Mouse (Mus musculus) mesoderm, embryonic 11.5 days (tissue): ENCODE results near the gene Hspa1l.
"Not testable (repeated sequence)": the region's sequence is repeated elsewhere in the genome, so short reads cannot be mapped to it uniquely, and the experiment has no call there.

Experiments used
- DNase-seq: peaks from one replicate; pipeline ENCODE4 v3.0.0-alpha.2; 2012; ENCODE audit warnings: low read depth, low spot score

Hspa1l gene

DNA sequence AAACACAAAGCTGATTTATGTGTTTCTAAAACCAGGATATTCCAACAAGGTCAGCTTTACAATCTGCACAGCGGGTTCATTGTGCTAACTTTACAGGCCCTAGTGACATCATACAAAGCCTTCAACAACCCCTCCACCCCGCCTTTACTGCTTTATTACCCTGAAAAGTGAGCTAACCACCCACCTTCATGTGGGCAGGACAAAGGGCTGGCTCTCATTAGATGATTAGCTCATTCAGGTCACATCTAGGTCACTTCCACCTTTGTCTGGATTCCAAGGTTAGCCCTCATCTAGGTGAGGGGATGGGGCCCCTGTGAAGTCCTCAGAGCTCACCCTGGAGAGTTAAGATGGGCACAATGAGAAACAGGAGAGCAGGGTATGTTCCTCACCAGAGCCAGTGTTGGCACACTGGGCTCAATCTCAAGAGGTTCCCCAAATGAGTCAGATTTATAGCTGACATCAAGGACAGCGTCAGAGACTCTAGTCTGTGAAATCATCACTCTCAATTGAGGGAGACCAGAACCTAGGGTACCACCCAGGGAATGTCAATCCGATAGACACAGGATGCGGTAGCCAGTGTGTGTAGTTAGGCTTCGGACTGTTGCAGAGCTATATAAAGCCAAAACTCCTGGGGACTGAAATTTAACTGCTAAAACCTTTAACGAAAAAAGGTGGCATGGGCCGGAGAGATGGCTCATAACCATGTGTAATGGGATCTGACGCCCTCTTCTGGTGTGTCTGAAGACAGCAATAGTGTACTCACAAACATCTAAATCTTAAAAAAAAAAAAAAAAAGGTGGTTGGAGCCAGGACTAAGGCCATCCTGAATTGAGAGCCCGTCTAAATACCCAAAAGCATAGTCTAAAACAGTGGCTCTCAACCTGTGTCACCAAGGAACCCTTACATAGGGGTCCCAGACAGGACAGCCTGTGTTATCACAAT lies 21.7 kb upstream of the Hspa1l start:
- DNase-seq, result no peak

DNA sequence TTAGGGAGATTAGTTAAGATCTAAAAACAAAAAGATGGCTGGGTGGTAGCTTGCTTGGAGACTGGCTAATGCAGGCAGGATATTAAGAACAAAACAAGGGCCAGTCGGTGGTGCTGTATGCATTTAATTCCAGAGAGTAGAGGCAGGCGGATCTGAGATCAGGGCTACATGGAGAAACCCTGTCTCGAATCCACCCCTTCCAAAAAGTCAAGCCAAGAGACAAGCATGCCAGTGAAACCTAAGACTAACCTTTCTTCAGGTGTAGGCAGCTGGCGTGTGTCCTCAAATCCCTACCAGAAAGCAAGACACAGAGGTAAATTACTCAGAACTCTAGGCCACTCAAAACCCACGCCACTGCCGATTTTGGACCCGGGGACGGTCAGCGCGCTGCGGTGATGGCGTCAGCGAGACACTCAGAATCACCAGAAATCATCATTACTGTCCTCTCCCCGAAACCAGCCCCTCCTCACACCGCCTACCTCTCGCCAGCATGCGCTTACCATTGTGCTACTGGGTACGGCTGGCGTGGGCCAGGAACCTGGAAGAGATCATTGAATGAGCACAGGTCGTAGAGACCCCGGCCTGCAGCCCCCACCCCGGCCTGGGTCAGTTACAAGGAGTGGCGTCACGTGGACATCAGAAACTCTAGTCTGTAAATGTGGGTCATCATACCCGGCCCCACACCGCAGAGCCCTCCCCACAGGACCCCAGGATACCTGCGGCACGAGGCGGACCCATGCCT lies 20.7 kb upstream of the Hspa1l start:
- no peak for DNase-seq

DNA sequence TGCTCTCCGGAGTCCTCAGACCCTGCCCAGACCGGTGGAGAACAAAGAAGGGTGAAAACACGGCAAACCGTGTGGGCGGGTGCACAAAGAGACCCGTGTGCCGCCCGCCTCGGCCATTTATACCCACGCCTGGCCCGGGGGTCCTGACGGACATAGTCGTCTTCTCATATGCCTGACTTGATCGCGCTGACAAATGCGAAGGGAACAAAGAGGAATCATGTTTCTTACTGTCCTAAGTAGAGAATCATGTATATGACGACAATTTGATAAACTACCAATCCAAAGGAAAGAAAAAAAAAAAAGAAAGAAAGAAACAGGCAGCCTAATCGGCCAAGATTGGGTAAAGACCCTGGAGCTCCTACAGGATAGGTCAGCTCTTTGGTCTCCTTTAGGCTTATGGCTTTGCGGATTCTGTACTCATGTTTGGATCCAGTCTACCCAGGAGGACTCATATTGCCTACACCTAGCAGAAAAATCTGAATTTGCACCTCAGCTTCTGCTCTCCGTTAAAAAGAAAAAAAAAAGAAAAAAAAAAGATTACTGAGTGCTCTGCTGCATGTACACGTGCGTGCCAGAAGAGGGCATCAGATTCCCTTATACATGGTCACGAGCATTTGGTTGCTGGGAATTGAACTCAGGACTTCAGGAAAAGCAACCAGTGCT lies 20.0 kb upstream of the Hspa1l start:
- peak; percentile 89 for DNase-seq

DNA sequence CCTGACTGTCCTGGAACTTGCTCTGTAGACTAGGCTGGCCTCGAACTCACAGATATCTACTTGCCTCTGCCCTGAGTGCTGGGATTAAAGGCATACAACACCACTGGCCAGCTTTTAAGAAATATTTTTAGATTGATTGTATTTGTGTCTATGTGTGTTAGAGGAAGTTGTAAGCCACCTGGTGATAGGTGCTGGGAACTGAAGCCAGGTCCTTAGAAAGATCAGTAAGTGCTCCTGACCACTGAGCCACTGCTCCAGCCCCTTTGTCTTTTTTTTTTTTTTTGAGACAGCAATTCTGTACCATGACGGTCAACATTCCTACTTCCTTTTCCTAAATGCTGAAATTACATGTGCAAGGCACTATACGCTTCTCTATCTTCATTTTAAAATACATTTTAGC lies 19.2 kb upstream of the Hspa1l start:
- no peak for DNase-seq

DNA sequence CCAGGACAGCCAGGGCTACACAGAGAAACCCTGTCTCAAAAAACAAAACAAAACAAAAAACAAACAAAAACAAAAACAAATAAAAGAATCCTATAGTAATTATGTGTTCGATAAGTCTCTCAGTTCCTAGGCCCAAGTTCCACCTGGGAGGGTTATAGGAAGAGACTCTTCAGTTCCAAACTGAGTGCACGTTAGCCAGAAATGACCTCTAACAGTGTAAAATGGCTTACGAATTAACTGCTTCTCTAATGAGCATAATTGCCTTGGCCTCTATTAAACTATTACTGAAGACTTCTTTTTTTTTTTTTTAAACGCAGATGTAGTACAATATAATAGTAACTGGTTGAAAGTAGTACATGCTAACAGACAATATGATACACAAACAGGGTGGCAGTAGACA lies 18.6 kb upstream of the Hspa1l start:
- no peak for DNase-seq

DNA sequence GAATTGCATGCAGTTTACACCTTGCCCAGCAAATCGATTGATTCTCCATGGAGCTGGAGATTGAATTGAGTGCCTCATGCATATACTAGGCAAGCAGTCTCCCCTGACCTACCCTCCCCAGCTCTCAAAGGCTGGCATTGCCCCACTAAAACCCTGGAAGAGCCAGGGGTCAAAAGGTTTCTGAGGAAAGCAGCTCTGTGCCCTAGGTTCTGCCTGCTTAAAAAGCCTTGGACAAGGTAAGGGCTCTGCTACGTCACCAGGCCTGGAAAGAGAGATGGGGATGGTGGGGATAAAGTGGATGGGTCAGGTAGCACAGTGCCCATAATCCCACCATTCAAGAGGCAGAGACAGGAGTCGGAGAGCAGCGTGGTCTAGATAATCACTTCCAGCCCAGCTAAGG lies 17.7 kb upstream of the Hspa1l start:
- no peak for DNase-seq

DNA sequence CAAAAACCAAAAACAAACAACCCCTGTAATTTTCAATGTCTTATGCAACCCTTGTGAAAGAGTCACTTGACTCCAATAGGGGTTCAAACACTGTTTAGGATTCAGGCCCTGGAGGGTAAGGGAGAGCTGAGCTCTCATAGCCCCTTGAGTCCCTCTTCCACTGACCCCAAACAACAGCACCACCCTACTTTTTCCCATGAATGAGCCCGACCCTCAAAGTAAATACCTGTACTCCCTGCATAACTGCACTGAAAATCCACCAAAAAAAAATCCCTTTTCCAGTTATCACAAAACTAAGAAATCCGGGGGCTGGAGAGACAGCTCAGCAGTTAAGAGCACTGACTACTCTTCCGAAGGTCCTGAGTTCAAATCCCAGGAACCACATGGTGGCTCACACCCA lies 16.6 kb upstream of the Hspa1l start:
- no peak for DNase-seq

DNA sequence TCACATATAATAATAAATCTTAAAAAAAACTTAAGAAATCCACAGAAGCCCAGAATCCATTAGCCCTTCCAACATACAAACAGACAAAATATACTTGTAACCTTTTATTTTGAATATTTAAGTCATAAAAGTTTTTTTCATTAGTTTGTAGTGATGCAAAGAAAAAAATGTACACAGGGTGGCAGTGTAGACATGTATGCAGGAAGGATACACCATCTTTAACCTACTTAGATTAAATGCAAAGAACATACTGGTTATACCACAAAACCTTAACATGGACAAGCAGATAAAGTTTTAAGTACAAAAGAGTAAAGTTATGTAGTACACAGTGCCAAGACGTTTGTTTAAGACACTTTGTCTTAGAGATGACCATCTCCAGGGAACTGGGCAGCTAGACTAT lies 16.2 kb upstream of the Hspa1l start:
- DNase-seq, result no peak

DNA sequence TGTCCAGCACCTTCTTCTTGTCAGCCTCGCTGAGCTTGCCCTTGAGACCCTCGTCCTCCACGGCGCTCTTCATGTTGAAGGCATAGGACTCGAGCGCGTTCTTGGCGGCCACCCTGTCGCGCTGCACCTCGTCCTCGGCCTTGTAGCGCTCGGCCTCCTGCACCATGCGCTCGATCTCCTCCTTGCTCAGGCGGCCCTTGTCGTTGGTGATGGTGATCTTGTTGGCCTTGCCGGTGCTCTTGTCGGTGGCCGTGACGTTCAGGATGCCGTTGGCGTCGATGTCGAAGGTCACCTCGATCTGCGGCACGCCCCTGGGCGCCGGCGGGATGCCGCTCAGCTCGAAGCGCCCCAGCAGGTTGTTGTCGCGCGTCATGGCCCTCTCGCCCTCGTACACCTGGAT lies 15.2 kb upstream of the Hspa1l start:
- DNase-seq, result not testable (repeated sequence)

DNA sequence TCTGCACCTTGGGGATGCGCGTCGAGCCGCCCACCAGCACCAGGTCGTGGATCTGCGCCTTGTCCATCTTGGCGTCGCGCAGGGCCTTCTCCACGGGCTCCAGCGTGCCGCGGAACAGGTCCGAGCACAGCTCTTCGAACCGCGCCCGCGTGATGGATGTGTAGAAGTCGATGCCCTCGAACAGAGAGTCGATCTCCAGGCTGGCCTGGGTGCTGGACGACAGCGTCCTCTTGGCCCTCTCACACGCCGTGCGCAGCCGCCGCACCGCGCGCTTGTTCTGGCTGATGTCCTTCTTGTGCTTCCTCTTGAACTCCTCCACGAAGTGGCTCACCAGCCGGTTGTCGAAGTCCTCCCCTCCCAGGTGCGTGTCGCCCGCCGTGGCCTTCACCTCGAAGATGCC lies 14.5 kb upstream of the Hspa1l start:
- not testable (repeated sequence) for DNase-seq

DNA sequence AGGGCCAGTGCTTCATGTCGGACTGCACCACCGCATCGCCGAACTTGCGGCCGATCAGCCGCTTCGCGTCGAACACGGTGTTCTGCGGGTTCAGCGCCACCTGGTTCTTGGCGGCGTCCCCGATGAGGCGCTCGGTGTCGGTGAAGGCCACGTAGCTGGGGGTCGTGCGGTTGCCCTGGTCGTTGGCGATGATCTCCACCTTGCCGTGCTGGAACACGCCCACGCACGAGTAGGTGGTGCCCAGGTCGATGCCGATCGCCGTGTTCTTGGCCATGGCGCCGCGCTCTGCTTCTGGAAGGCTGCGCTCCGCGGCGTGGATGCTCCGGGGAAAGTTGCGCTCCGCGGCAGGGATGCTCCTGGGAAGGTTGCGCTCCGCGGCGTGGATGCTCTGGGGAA lies 13.8 kb upstream of the Hspa1l start:
- not testable (repeated sequence) for DNase-seq

DNA sequence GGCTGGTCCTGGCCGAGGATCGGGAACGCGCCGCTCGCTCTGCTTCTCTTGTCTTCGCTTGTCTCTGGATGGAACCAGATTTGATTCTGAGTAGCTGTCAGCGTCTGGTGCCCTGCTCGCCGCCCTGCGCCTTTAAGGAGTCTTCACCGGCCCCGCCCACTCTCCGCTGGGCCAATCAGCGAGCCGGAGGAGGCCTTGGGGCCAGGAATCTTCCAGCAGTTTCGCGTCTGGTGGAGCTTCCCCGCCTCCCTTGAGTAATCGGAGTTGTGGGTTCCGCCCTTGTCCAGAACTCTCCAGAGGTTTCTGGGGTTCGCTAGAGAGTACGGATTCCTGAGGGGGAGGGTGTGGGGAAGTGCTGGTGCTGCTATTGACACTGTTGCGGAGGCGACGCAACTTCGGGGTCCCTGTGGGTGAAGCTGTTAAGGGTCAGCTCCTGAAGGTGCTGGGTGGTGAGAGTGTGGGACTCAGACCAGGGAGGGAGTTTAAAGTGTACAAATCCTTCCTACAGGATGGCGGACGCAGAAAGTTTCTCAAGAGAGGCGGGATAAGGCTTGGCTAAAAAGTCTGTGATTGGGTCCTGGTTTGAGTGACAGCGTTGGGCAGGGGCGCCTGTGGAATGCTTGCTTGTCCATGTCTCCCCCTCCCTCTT lies 13.2 kb upstream of the Hspa1l start, which contains the start of gene Hspa1b:
Gene Hspa1b, minus strand, starts transcription at position 109 of the 649 bp plus-strand sequence.
- DNase-seq, result peak; percentile 80

DNA sequence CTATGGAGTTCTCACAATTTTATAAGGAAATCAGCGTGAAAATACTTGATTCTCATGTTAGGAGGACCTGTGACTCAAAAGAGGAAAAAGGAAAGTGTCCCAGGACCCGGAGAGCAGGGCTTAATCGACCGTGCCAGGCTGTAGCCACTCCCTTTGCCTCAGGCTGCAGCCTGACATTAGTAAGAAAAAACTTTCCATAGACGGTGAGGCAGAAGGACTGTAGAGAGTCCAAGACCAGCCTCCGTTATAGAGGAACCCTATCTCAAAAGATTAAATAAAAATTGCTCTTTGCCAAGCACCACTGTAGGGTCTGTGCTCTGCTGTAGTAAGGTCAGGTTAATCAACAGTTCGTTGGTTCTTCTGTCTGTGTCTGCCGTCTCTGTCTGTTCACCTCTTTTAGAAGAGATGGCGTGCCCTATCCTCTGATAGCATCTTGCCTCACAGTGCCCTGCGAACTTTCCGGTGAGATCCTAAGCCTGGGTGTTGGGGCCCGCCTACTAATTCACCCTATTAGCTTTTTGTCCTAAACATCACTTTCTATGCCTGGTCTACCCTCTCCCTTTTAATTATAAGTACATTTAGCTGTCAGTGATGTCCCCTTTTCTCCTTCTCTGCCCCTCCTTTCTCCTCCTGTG lies 12.5 kb upstream of the Hspa1l start:
- DNase-seq, result no peak

DNA sequence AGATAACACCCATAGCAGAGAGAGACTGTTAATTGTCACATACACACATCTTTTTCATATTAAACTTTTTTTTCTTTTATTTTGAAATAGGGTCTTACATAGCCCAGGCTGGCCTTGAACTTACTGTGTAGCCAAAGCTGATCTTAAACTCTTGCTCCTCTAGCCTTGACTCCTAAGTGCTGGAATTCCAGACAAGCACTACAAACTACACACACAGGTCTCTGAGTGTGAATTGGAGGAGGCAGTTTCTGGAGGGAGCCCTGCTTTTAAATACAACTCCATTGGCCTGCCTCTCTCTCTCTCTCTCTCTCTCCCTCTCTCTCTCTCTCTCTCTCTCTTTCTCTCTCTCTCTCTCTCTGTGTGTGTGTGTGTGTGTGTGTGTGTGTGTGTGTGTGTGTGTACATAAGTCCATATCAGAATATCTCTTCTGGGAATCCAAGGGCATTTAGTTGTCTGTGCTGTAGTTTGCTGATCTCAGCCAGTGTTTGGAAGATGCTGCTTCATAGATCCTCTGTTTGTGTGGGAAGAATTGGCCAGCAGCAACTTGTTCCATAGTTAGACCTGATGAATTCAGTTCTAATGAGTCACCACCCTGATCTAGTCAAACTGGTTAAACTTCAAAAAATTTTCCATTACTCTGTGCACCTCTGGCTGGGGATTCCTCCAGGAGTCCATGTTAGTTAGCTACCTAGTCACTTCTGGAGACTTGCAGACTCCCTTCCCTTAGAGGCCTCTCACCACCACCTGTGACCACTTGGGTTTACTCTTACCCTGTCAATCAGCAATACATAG lies 11.6 kb upstream of the Hspa1l start:
- DNase-seq, result no peak

DNA sequence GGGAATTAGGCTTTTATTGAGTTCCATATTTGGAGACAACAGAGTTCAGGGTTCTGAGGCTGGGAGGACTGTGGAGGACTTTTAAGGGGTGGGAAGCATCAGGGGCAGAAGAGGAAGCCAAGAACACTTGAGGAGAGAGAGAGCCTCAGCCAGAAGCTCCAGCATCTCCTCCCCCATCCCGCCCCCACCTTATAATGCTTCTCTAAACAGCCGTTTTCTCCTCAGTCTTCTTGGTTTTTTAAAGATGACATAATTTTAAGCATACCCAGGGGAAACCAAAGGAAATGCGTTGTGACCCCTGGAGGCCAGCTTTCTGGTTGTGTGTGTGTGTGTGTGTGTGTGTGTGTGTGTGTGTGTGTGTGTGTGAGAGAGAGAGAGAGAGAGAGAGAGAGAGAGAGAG lies 10.4 kb upstream of the Hspa1l start:
- no peak for DNase-seq

DNA sequence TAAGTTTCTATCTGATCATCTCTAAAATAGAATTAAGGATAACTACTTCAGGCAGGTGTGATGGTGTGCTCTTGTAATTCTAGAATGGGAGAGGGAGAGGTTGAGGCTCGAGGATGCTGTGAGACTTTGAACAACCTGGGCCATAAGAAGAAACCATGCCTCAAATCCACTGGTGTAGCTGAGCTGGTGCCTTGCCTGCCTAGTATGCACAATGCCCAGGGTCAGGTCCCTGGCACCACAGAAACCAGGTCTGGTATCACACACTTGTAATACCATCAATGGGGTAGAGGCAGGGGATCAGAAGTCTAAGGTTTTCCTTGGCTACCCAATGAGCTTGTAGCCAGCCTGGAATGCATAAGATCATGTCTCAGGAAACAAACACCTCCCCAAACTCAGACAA lies 9.7 kb upstream of the Hspa1l start:
- no peak for DNase-seq

DNA sequence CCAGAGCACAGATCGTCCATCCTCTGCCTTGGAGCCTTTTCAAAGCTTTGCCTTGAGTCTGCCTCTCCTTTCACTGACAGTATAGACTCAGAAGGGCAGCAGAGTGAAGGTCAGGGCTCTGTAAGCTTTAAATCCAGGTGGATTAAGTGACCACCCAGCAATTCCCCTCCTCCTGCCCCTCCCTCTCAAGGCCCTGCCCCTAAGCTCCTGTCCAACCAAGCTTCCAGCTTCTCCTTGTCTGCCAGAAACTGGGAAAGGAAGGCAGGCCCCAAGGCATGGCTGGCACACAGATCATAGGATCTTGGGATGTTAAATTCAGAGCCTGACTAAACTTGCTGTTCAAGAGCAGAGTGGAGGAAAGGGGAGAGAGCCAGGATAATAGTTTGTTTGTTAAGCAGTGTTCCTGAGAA lies 7.9 kb upstream of the Hspa1l start:
- no peak for DNase-seq

DNA sequence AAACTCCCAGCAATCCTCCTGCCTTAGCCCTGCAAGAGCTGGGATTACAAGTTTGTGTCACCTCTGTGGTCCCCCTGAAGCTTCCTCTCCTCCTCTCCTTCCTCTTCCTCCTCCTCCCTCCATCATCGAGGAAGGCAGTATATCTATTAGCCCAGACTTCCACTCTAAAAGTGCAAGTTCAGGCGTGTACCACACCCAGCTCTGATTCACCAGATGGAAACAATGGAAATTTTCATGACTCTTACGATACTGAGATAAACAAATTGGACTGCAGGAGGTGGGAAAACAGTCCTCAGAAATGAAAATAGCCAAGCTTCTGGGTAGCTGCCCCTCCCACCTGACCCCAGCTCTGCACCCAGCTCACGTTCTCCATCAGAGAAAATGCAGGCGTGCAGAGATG lies 6.9 kb upstream of the Hspa1l start:
- DNase-seq, result no peak

DNA sequence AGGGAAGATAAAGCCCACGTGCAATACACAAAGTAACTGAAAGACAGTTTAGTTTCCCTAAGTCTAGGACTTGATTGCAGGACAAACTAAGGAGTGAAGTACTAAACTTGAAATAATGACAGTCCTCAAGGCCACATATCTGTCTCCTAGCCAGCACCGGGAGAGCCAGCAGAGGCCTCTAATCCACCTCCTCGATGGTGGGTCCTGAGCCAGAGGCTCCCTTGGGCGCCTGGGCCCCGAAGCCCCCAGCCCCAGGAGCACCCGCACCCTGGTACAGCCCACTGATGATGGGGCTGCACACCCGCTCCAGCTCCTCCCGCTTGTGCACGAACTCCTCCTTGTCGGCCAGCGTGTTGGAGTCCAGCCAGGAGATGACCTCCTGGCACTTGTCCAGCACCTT lies 2.7 kb upstream of the Hspa1l start, which contains the start of gene Gm20481:
Gene Gm20481, plus strand, starts transcription at position 91 of the 400 bp plus-strand sequence.
- not testable (repeated sequence) for DNase-seq

DNA sequence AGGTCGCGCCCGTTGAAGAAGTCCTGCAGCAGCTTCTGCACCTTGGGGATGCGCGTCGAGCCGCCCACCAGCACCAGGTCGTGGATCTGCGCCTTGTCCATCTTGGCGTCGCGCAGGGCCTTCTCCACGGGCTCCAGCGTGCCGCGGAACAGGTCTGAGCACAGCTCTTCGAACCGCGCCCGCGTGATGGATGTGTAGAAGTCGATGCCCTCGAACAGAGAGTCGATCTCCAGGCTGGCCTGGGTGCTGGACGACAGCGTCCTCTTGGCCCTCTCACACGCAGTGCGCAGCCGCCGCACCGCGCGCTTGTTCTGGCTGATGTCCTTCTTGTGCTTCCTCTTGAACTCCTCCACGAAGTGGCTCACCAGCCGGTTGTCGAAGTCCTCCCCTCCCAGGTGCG lies 1.7 kb upstream of the Hspa1l start:
- not testable (repeated sequence) for DNase-seq
